Mouse (Mus musculus): ENCODE measurements around the gene Riok1.

The Riok1 gene

GRCm38 (mm10) chr13:38064854-38065663 is 28.3 kb downstream of the Riok1 start:
- DNase-seq, result peak; percentile 61 to 63

GRCm38 (mm10) chr13:38070945-38071344 is 34.1 kb downstream of the Riok1 start:
- DNase-seq, result peak in 1 of 2 experiments; percentile 5

- DNase-seq, result no peak
Observed at GRCm38 (mm10) chr13:38073374-38074307, 36.8 kb downstream of the Riok1 start.

- no peak for DNase-seq
Observed at GRCm38 (mm10) chr13:38074404-38074803, 37.6 kb downstream of the Riok1 start.

- no peak for DNase-seq
Observed at GRCm38 (mm10) chr13:38077113-38077512, 40.3 kb downstream of the Riok1 start.

GRCm38 (mm10) chr13:38078836-38079235 is 42.0 kb downstream of the Riok1 start:
- DNase-seq, result no peak

GRCm38 (mm10) chr13:38079366-38079765 is 42.6 kb downstream of the Riok1 start:
- DNase-seq, result no peak

- DNase-seq, result no peak
Observed at GRCm38 (mm10) chr13:38080014-38080413, 43.2 kb downstream of the Riok1 start.

GRCm38 (mm10) chr13:38080725-38081124 is 43.9 kb downstream of the Riok1 start:
- no peak for DNase-seq

- no peak for DNase-seq
Observed at GRCm38 (mm10) chr13:38081161-38081560, 44.4 kb downstream of the Riok1 start.

GRCm38 (mm10) chr13:38086711-38087110 is 49.9 kb downstream of the Riok1 start:
- DNase-seq, result no peak

GRCm38 (mm10) chr13:38088008-38088407 is 51.2 kb downstream of the Riok1 start:
- no peak for DNase-seq

- DNase-seq, result no peak
Observed at GRCm38 (mm10) chr13:38089449-38089848, 52.7 kb downstream of the Riok1 start.

- no peak for DNase-seq
Observed at GRCm38 (mm10) chr13:38089871-38090270, 53.1 kb downstream of the Riok1 start.

- no peak for DNase-seq
Observed at GRCm38 (mm10) chr13:38096207-38096606, 59.4 kb downstream of the Riok1 start.

- no peak for DNase-seq
Observed at GRCm38 (mm10) chr13:38103406-38103805, 66.6 kb downstream of the Riok1 start.

GRCm38 (mm10) chr13:38104501-38104900 is 67.7 kb downstream of the Riok1 start:
- no peak for DNase-seq

- no peak for DNase-seq
Observed at GRCm38 (mm10) chr13:38109081-38109480, 72.3 kb downstream of the Riok1 start.

Measured in cerebellum, postnatal 14 days (tissue).